Mouse (Mus musculus): ENCODE results near the gene Tbc1d10b.

- TF ChIP-seq EP300 (IDR thresholded peaks at IDR 0.05) = no peak
- TF ChIP-seq CTCF (IDR thresholded peaks at IDR 0.05) = no peak
Observed at GRCm38 (mm10) chr7:127220440-127220839, 12.2 kb upstream of the Tbc1d10b start.

Measured in lung, postnatal 0 days (tissue).